Mouse (Mus musculus): ENCODE data around the gene Zc2hc1b. TPM values are rescaled to one million over a fixed set of nuclear protein-coding genes. Genes with fewer than 3 reads are reported as not detected.

The Zc2hc1b gene
- polyA plus RNA-seq, 1 experiment, result not detected

DNA sequence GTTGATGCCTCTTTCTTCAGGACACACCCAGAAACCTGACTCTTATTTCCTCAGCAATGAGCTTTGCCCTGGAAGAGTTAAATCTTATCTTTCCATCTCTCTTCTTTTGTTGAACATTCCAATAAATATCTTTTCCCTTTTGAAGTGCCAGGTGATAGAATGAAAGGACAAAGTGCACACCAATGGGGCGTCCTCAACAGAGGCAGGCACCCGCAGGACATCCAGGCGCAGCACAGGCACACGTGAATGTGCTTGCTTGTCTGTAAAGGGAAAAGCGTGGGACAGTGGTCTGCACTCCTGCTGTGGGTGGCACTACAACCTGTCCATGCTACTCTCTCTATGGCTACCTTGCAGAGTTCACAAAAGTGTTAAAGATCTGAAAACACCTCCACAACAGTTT lies 12.1 kb upstream of the Zc2hc1b start:
- no peak overlapping the region for H3K27ac ChIP-seq (ENCODE audit: control insufficient read depth, insufficient read depth, low read depth, low read length, poor library complexity)
- WGBS, result 89% methylated on average over 5 of the region's 5 CpGs
- peaks cover 2% of the 10 kb centered on the region; the same call in 1 of the 2 replicates for H3K4me1 ChIP-seq (ENCODE audit: control insufficient read depth, insufficient read depth, low read length)
- no peak for TF ChIP-seq POLR2A (IDR thresholded peaks at IDR 0.05; ENCODE audit: borderline replicate concordance, control insufficient read depth, low read depth, low read length)
- no peak for TF ChIP-seq CTCF (IDR thresholded peaks at IDR 0.05; ENCODE audit: control insufficient read depth, insufficient read depth, low read length)
- no peak overlapping the region for H3K4me3 ChIP-seq (replicated peaks; ENCODE audit: control insufficient read depth, low read depth, low read length)

DNA sequence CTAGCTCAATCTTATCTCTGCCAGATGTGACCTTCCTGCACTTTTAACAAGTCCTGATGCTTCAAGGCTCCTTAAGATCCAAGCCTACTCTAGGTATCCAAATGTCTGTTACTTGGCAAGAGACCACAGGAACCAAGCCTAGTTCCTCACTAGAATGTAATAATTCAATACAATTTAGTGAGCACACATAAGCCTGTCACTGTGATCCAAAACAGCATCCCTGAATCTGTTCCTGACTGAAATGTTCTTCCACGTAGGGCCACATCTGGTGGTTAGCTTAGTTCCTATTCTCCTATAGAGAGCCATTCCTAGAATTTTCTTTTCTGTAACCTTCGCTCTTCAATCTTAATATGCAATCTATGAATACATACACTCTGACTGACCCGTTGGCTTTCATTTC lies 8.9 kb upstream of the Zc2hc1b start:
- WGBS, result 83% methylated on average over 3 of the region's 3 CpGs
- Histone ChIP-seq H3K27ac (ENCODE audit: control insufficient read depth, insufficient read depth, low read depth, low read length, poor library complexity) (no peak overlapping the region), H3K4me3 (replicated peaks; ENCODE audit: control insufficient read depth, low read depth, low read length) (no peak overlapping the region), H3K4me1 (ENCODE audit: control insufficient read depth, insufficient read depth, low read length) (no peaks in the 10 kb centered on the region)
- no peak for TF ChIP-seq CTCF (IDR thresholded peaks at IDR 0.05; ENCODE audit: control insufficient read depth, insufficient read depth, low read length)
- no peak for TF ChIP-seq POLR2A (IDR thresholded peaks at IDR 0.05; ENCODE audit: borderline replicate concordance, control insufficient read depth, low read depth, low read length)

DNA sequence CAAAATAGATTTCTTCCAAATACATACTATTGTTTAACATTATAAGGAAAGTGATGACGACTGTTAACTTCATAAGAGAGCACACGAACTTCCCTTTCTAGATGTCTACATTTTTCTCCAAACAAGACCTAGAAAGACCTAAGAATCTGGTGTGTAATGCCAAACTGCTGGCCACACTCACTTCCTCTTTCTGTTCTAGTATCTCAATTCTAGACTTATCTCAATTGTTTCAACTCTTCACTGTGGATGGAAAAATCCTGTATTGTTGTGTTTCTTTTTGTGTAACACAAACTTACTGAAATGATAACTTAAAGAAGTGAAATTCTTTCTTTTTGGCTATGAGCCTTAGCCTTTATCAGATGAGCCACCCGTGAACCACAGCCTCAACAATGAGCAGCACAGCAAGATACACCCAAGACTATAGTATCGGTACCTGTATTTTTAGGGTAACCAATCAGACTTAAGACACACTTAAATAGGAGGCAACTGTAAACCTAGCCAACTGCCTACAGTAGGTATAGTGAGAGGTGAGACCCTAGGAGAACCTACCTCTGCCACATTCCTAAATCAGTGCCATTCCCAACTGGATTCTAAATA lies 6.4 kb upstream of the Zc2hc1b start:
- no peak overlapping the region for H3K27ac ChIP-seq (ENCODE audit: control insufficient read depth, insufficient read depth, low read depth, low read length, poor library complexity)
- 39% methylated on average over 4 of the region's 4 CpGs for WGBS

DNA sequence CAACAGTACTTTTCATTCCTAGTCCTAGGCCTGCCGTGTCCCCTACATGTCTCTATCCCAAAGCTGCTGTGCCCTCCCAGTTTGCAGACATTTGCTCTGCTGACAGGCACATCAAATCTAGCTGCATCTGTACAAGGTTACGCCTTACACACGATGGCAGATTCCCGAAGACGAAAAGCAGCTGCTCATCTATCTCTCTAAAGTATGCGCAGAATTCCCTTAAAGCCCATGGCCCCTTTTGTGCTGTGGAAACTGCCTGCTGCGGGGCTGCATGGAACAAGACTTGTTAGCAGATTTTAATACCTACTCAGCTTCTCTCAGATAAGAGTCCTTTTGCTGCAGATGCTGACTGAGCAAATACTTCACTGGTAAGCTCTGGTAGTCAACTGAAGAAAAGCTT lies 2.4 kb upstream of the Zc2hc1b start:
- Histone ChIP-seq H3K27ac (ENCODE audit: control insufficient read depth, insufficient read depth, low read depth, low read length, poor library complexity) (no peak overlapping the region), H3K4me1 (ENCODE audit: control insufficient read depth, insufficient read depth, low read length) (no peaks in the 10 kb centered on the region; the same call in 1 of the 2 replicates), H3K4me3 (replicated peaks; ENCODE audit: control insufficient read depth, low read depth, low read length) (no peak overlapping the region)
- no peak for TF ChIP-seq CTCF (IDR thresholded peaks at IDR 0.05; ENCODE audit: control insufficient read depth, insufficient read depth, low read length)
- TF ChIP-seq POLR2A (IDR thresholded peaks at IDR 0.05; ENCODE audit: borderline replicate concordance, control insufficient read depth, low read depth, low read length), result no peak
- WGBS, result 93% methylated on average over 7 of the region's 7 CpGs

More for the DNA sequence above, 6.4 kb upstream of the Zc2hc1b start:
- H3K4me3 ChIP-seq (replicated peaks; ENCODE audit: control insufficient read depth, low read depth, low read length), result no peak overlapping the region
- TF ChIP-seq CTCF (IDR thresholded peaks at IDR 0.05; ENCODE audit: control insufficient read depth, insufficient read depth, low read length), result no peak
- no peak for TF ChIP-seq POLR2A (IDR thresholded peaks at IDR 0.05; ENCODE audit: borderline replicate concordance, control insufficient read depth, low read depth, low read length)
- H3K4me1 ChIP-seq (ENCODE audit: control insufficient read depth, insufficient read depth, low read length), result no peaks in the 10 kb centered on the region

DNA sequence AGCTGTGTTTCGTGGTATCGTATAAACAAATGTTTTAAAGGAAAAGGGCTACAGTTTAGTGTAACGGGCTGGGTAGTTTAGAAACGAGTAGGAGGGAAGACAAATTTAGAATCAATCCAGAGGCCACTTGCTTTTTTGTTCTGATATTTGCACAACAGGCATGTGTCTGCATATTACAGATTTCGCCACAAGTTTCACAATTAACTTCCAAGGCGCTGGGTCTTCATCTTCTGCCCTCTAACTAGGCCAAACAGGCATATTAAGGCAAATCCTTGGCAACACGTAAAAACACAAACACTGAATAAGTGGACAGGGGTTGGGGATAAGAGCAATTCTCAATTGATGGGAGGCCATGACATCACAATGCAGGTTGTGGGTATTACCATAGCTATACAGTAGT lies 2.0 kb downstream of the Zc2hc1b start:
- no peak for TF ChIP-seq CTCF (IDR thresholded peaks at IDR 0.05; ENCODE audit: control insufficient read depth, insufficient read depth, low read length)
- TF ChIP-seq POLR2A (IDR thresholded peaks at IDR 0.05; ENCODE audit: borderline replicate concordance, control insufficient read depth, low read depth, low read length), result no peak
- Histone ChIP-seq H3K27ac (ENCODE audit: control insufficient read depth, insufficient read depth, low read depth, low read length, poor library complexity) (no peak overlapping the region), H3K4me1 (ENCODE audit: control insufficient read depth, insufficient read depth, low read length) (no peaks in the 10 kb centered on the region; the same call in 1 of the 2 replicates), H3K4me3 (replicated peaks; ENCODE audit: control insufficient read depth, low read depth, low read length) (no peak overlapping the region)
- 42% methylated on average over 7 of the region's 7 CpGs for WGBS

DNA sequence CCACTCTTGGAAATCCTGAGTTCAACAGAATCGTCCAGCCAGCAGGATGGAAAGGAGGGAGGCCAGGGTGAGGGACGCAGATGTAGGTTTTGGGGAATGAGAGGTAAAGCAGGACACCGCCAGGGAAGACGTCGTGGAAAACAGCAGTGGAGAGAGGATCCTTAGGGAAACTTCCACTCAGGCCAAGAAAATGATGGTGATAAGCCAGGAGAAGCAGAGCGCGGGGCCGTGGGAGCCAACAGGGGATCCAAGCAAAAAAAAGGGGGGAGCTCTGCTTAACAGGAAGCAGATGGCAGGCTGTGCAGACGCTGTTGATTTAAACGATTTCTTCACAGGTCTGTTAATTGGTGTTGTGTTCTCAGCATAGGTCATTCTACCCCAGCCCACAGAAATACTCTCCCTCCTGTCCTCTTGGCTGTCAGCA lies 5.0 kb downstream of the Zc2hc1b start:
- no peak overlapping the region for H3K27ac ChIP-seq (ENCODE audit: control insufficient read depth, insufficient read depth, low read depth, low read length, poor library complexity)
- TF ChIP-seq POLR2A (IDR thresholded peaks at IDR 0.05; ENCODE audit: borderline replicate concordance, control insufficient read depth, low read depth, low read length) (no peak), CTCF (IDR thresholded peaks at IDR 0.05; ENCODE audit: control insufficient read depth, insufficient read depth, low read length) (no peak)
- no peak overlapping the region for H3K4me3 ChIP-seq (replicated peaks; ENCODE audit: control insufficient read depth, low read depth, low read length)
- WGBS, result 21% methylated on average over 10 of the region's 10 CpGs
- no peaks in the 10 kb centered on the region; the same call in 1 of the 2 replicates for H3K4me1 ChIP-seq (ENCODE audit: control insufficient read depth, insufficient read depth, low read length)

DNA sequence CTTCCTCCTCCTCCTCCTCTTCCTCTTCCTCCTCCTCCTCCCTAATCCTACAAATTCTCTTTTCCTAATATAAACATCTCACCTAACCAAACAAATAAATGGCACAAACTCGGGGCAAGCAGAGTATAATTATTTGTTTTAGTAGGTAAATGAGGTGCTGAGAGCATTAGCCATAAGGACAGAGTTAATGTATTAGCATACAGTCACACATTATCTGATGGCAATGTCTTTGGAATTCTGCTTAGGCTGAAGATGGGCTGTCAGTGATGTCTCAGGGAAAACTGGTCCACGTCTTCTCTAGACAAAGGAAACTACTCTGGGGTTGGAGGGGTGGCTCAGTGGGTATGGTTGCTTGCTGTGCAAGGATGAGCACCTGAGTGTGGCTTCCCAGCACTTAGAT lies 6.4 kb downstream of the Zc2hc1b start:
- no peaks in the 10 kb centered on the region; the same call in 1 of the 2 replicates for H3K4me1 ChIP-seq (ENCODE audit: control insufficient read depth, insufficient read depth, low read length)
- WGBS, result 51% methylated on average over 2 of the region's 2 CpGs
- no peak overlapping the region for H3K27ac ChIP-seq (ENCODE audit: control insufficient read depth, insufficient read depth, low read depth, low read length, poor library complexity)
- TF ChIP-seq CTCF (IDR thresholded peaks at IDR 0.05; ENCODE audit: control insufficient read depth, insufficient read depth, low read length) (no peak), POLR2A (IDR thresholded peaks at IDR 0.05; ENCODE audit: borderline replicate concordance, control insufficient read depth, low read depth, low read length) (no peak)
- H3K4me3 ChIP-seq (replicated peaks; ENCODE audit: control insufficient read depth, low read depth, low read length), result no peak overlapping the region

DNA sequence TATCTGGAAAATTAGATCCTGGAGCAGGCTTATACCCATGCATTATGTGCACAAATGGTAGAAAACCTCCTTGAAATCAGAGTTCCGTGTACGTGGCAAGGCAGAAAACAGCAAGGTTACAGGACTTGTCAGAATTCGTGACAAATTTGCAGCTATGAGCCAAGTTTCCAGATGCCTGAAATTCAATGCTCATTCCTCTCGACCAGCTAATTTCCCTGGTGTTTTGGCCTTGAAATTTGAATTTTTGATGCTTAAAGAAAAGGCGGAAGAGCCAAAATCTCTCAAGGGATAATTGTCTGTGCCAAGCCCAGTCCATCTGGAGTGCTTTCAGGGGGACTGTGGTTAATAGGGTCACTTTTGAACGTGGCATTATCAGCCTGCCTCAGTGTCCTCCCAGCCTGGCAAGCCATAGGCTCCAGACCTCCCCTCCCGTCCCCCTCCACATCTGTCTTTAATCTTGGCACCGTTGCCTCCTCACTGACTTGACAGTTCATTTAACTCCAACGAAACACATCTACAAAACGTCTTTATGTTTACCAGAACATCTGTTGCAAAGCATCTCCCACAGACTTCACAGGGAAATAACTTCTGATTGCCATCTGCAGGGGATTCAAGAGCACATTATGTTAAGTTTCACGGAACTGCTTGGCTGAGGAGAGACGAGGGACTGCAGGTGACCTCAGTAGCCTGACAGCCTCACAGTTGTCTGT lies 6.9 kb downstream of the Zc2hc1b start:
- Histone ChIP-seq H3K27ac (ENCODE audit: control insufficient read depth, insufficient read depth, low read depth, low read length, poor library complexity) (no peak overlapping the region), H3K4me1 (ENCODE audit: control insufficient read depth, insufficient read depth, low read length) (no peaks in the 10 kb centered on the region; the same call in 1 of the 2 replicates), H3K4me3 (replicated peaks; ENCODE audit: control insufficient read depth, low read depth, low read length) (no peak overlapping the region)
- TF ChIP-seq POLR2A (IDR thresholded peaks at IDR 0.05; ENCODE audit: borderline replicate concordance, control insufficient read depth, low read depth, low read length) (no peak), CTCF (IDR thresholded peaks at IDR 0.05; ENCODE audit: control insufficient read depth, insufficient read depth, low read length) (no peak)
- 41% methylated on average over 12 of the region's 12 CpGs for WGBS
